Mouse (Mus musculus) midbrain, embryonic 16.5 days (tissue): ENCODE measurements around the gene Mark2. TPM values are rescaled to one million over a fixed set of nuclear protein-coding genes. Genes with fewer than 3 reads are reported as not detected.

Experiments used
- ATAC-seq: fragments of 200-750 bp; cut with Nextera tagmentation; 2 replicates; pipeline ENCODE4 v1.8.0; 2017; ENCODE audit warnings: moderate TSS enrichment
- H3K27ac ChIP-seq: fragments of 300-500 bp; sonication (generic); 2 replicates; pipeline ENCODE4 v1.5.1; 2014; ENCODE audit warnings: mild to moderate bottlenecking, low read length, mixed read lengths
- H3K27me3 ChIP-seq: fragments of 300-500 bp; sonication (generic); 2 replicates; pipeline ENCODE4 v1.6.1; 2014; ENCODE audit warnings: low read depth, low read length, mixed read lengths; ENCODE audit not compliant: control insufficient read depth, insufficient read depth
- H3K36me3 ChIP-seq: fragments of 300-500 bp; sonication (generic); 2 replicates; pipeline ENCODE4 v1.6.1; 2014; ENCODE audit warnings: mild to moderate bottlenecking, low read length, moderate library complexity, mixed read lengths; ENCODE audit not compliant: control insufficient read depth, insufficient read depth
- H3K4me1 ChIP-seq: fragments of 300-500 bp; sonication (generic); 2 replicates; pipeline ENCODE4 v1.6.1; 2014; ENCODE audit warnings: mild to moderate bottlenecking, low read length, mixed read lengths; ENCODE audit not compliant: control insufficient read depth, insufficient read depth
- H3K4me2 ChIP-seq: fragments of 300-500 bp; sonication (generic); 2 replicates; pipeline ENCODE4 v1.6.1; 2014; ENCODE audit warnings: mild to moderate bottlenecking, low read length, mixed read lengths
- H3K4me3 ChIP-seq: fragments of 300-500 bp; sonication (generic); 2 replicates; pipeline ENCODE4 v1.5.1; 2014; ENCODE audit warnings: low read depth, mild to moderate bottlenecking, low read length, moderate library complexity, mixed read lengths
- H3K9ac ChIP-seq: fragments of 300-500 bp; sonication (generic); 2 replicates; pipeline ENCODE4 v1.6.1; 2014; ENCODE audit warnings: low read depth, low read length, mixed read lengths
- H3K9me3 ChIP-seq: fragments of 300-500 bp; sonication (generic); replicated peaks from 2 replicates; pipeline ENCODE4 v1.6.1; 2014; ENCODE audit warnings: mild to moderate bottlenecking, low read length, mixed read lengths; ENCODE audit not compliant: control insufficient read depth, poor library complexity, severe bottlenecking
- WGBS: fragments of 180-500 bp; shearing (Covaris S2); extraction: QIAGEN DNeasy Blood & Tissue Kit; methylation state at CpG from one replicate; pipeline ENCODE4 v1.1.7; 2014; 5-methylcytosine and 5-hydroxymethylcytosine counted together
- polyA plus RNA-seq: library from polyadenylated mRNA; unstranded; fragments of >200 nt; fragmentation: Nextera tagmentation; extraction: Ambion mirVana; gene quantifications from 2 replicates; pipeline ENCODE4 v1.2.1, GENCODE M21; 2015

The Mark2 gene
- polyA plus RNA-seq, 1 experiment from 2014 or later: 43.8 TPM

- Histone ChIP-seq H3K27ac (no peak overlapping the region), H3K27me3 (no peaks in the 10 kb centered on the region), H3K4me3 (no peak overlapping the region), H3K9ac (no peak overlapping the region), H3K36me3 (no peaks in the 10 kb centered on the region), H3K9me3 (no peaks in the 10 kb centered on the region), H3K4me1 (no peaks in the 10 kb centered on the region), H3K4me2 (no peak overlapping the region)
- 87% methylated on average over 5 of the region's 5 CpGs for WGBS
- no peak for ATAC-seq
Measured at GRCm38 (mm10) chr19:7257881-7258280, 83.8 kb downstream of the Mark2 start.

GRCm38 (mm10) chr19:7246021-7246420 lies 95.6 kb downstream of the Mark2 start:
- H3K4me2 ChIP-seq: no peak overlapping the region
- WGBS: 83% methylated on average over 3 of the region's 3 CpGs
- H3K27ac ChIP-seq: no peak overlapping the region
- no peak overlapping the region for H3K4me3 ChIP-seq
- peaks cover 2% of the 10 kb centered on the region; the same call in 1 of the 2 replicates for H3K4me1 ChIP-seq
- no peak overlapping the region for H3K9ac ChIP-seq
- no peaks in the 10 kb centered on the region for H3K27me3 ChIP-seq
- no peaks in the 10 kb centered on the region for H3K9me3 ChIP-seq
- no peaks in the 10 kb centered on the region for H3K36me3 ChIP-seq
- no peak for ATAC-seq

- Histone ChIP-seq H3K4me3 (peak within 1 kb of the TSS; percentile 75), H3K4me2 (peak within 1 kb of the TSS; percentile 68), H3K27me3 (no peaks in the 10 kb centered on the region), H3K36me3 (no peaks in the 10 kb centered on the region), H3K9ac (peak within 1 kb of the TSS; percentile 66), H3K27ac (peak within 1 kb of the TSS; percentile 87), H3K4me1 (peaks cover 14% of the 10 kb centered on the region), H3K9me3 (no peaks in the 10 kb centered on the region)
- ATAC-seq: peak; percentile 97
- 0% methylated on average over 79 of the region's 80 CpGs for WGBS
Measured at GRCm38 (mm10) chr19:7240782-7241690, 100.6 kb downstream of the Mark2 start, which contains the start of gene Naa40. TSS of gene Naa40 (minus strand) at chr19:7241183.

GRCm38 (mm10) chr19:7240291-7240690 lies 101.4 kb downstream of the Mark2 start:
- H3K9me3 ChIP-seq: no peaks in the 10 kb centered on the region
- no peaks in the 10 kb centered on the region for H3K27me3 ChIP-seq
- peak overlapping the region; percentile 75 for H3K4me3 ChIP-seq
- peaks cover 14% of the 10 kb centered on the region for H3K4me1 ChIP-seq
- H3K36me3 ChIP-seq: no peaks in the 10 kb centered on the region
- 4% methylated on average over 13 of the region's 13 CpGs for WGBS
- H3K9ac ChIP-seq: peak overlapping the region; percentile 66
- peak overlapping the region; percentile 87 for H3K27ac ChIP-seq
- peak; percentile 16 for ATAC-seq
- peak overlapping the region; percentile 68 for H3K4me2 ChIP-seq

- WGBS: 87% methylated on average over 3 of the region's 3 CpGs
- H3K9me3 ChIP-seq: no peaks in the 10 kb centered on the region
- no peak for ATAC-seq
- H3K4me3 ChIP-seq: peak overlapping the region; percentile 75
- peak overlapping the region; percentile 66 for H3K9ac ChIP-seq
- H3K27me3 ChIP-seq: no peaks in the 10 kb centered on the region
- no peaks in the 10 kb centered on the region for H3K36me3 ChIP-seq
- no peak overlapping the region for H3K27ac ChIP-seq
- peaks cover 14% of the 10 kb centered on the region for H3K4me1 ChIP-seq
- peak overlapping the region; percentile 68 for H3K4me2 ChIP-seq
Measured at GRCm38 (mm10) chr19:7239574-7239973, 102.1 kb downstream of the Mark2 start.

- no peak for ATAC-seq
- H3K4me1 ChIP-seq: peaks cover 14% of the 10 kb centered on the region
- H3K36me3 ChIP-seq: no peaks in the 10 kb centered on the region
- no peak overlapping the region for H3K4me2 ChIP-seq
- 82% methylated on average over 4 of the region's 4 CpGs for WGBS
- H3K9me3 ChIP-seq: no peaks in the 10 kb centered on the region
- no peak overlapping the region for H3K27ac ChIP-seq
- no peak overlapping the region for H3K9ac ChIP-seq
- no peak overlapping the region for H3K4me3 ChIP-seq
- no peaks in the 10 kb centered on the region for H3K27me3 ChIP-seq
Measured at GRCm38 (mm10) chr19:7236742-7237141, 104.9 kb downstream of the Mark2 start.

- no peak overlapping the region for H3K4me3 ChIP-seq
- H3K4me1 ChIP-seq: peaks cover 11% of the 10 kb centered on the region
- ATAC-seq: no peak
- no peaks in the 10 kb centered on the region for H3K36me3 ChIP-seq
- H3K27me3 ChIP-seq: no peaks in the 10 kb centered on the region
- H3K9me3 ChIP-seq: no peaks in the 10 kb centered on the region
- H3K4me2 ChIP-seq: no peak overlapping the region
- H3K9ac ChIP-seq: no peak overlapping the region
- 91% methylated on average over 2 of the region's 2 CpGs for WGBS
- H3K27ac ChIP-seq: no peak overlapping the region
Measured at GRCm38 (mm10) chr19:7236011-7236410, 105.6 kb downstream of the Mark2 start.

- Histone ChIP-seq H3K4me2 (no peak overlapping the region), H3K27ac (no peak overlapping the region), H3K4me3 (no peak overlapping the region), H3K36me3 (no peaks in the 10 kb centered on the region), H3K9ac (no peak overlapping the region), H3K9me3 (no peaks in the 10 kb centered on the region), H3K27me3 (no peaks in the 10 kb centered on the region), H3K4me1 (peaks cover 11% of the 10 kb centered on the region)
- ATAC-seq: no peak
- WGBS: 92% methylated on average over 9 of the region's 9 CpGs
Measured at GRCm38 (mm10) chr19:7235461-7235860, 106.2 kb downstream of the Mark2 start.

GRCm38 (mm10) chr19:7234537-7235221 lies 107.0 kb downstream of the Mark2 start:
- Histone ChIP-seq H3K4me3 (no peak overlapping the region), H3K36me3 (peaks cover 7% of the 10 kb centered on the region), H3K9ac (no peak overlapping the region), H3K27ac (no peak overlapping the region), H3K4me1 (peaks cover 6% of the 10 kb centered on the region), H3K4me2 (no peak overlapping the region), H3K9me3 (no peaks in the 10 kb centered on the region), H3K27me3 (no peaks in the 10 kb centered on the region)
- peak; percentile 90 for ATAC-seq
- 60% methylated on average over 8 of the region's 8 CpGs for WGBS
